Mouse (Mus musculus) colon, adult 2 months (tissue): ENCODE measurements around the gene Hsd11b2. TPM values are rescaled to one million over a fixed set of nuclear protein-coding genes. Genes with fewer than 3 reads are reported as not detected.

ENCODE experiments used
- polyA plus RNA-seq: library from polyadenylated mRNA; depleted of rRNA; stranded (reverse); fragments of >200 nt; gene quantifications from 2 replicates; pipeline ENCODE4 v1.2.3, GENCODE M21; 2012; rRNA removed

Gene Hsd11b2
- polyA plus RNA-seq, result 624 and 727 TPM in 2 replicates

GRCm38 (mm10) chr8:105518436-105519313 lies at the start of gene Hsd11b2:
Gene Hsd11b2, plus strand, starts transcription at chr8:105518755.

GRCm38 (mm10) chr8:105471314-105472015 lies 47.1 kb upstream of the Hsd11b2 start, which contains the start of gene Tppp3:
Gene Tppp3, minus strand, starts transcription at chr8:105471526.

GRCm38 (mm10) chr8:105496439-105497180 lies 21.9 kb upstream of the Hsd11b2 start, which contains the start of gene Zdhhc1:
Gene Zdhhc1, minus strand, starts transcription at chr8:105496902.

GRCm38 (mm10) chr8:105565952-105566702 lies 47.6 kb downstream of the Hsd11b2 start, which contains the start of gene Atp6v0d1:
Gene Atp6v0d1, minus strand, starts transcription at chr8:105566047.

Other genes starting within 250 kb of the Hsd11b2 start
- 2.5 and 2.8 TPM in 2 replicates for gene Hsf4, start 249.0 kb upstream of the Hsd11b2 start, polyA plus RNA-seq
- 3.5 and 4.6 TPM in 2 replicates for gene Nol3, start 242.6 kb upstream of the Hsd11b2 start, polyA plus RNA-seq
- gene 4931428F04Rik, start 228.9 kb upstream of the Hsd11b2 start, polyA plus RNA-seq, result 4.0 TPM in 2 replicates
- 2.5 and 4.1 TPM in 2 replicates for gene Exoc3l, start 222.7 kb upstream of the Hsd11b2 start, polyA plus RNA-seq
- 125 and 134 TPM in 2 replicates for gene E2f4, start 221.1 kb upstream of the Hsd11b2 start, polyA plus RNA-seq
- gene Elmo3, start 213.2 kb upstream of the Hsd11b2 start, polyA plus RNA-seq, result 87.8 and 103 TPM in 2 replicates
- 7.6 and 9.6 TPM in 2 replicates for gene Lrrc29, start 192.5 kb upstream of the Hsd11b2 start, polyA plus RNA-seq
- gene Tmem208, start 192.4 kb upstream of the Hsd11b2 start, polyA plus RNA-seq, result 89.6 and 121 TPM in 2 replicates
- 40.7 and 41.1 TPM in 2 replicates for gene Fhod1, start 170.8 kb upstream of the Hsd11b2 start, polyA plus RNA-seq
- gene Slc9a5, start 169.9 kb upstream of the Hsd11b2 start, polyA plus RNA-seq, result 9.1 and 11.1 TPM in 2 replicates
- 0.37 and 0.56 TPM in 2 replicates for gene Plekhg4, start 145.5 kb upstream of the Hsd11b2 start, polyA plus RNA-seq
- gene Kctd19, start 105.3 kb upstream of the Hsd11b2 start, polyA plus RNA-seq, result 0.05 TPM in 1 of 2 replicates, not detected in the other
- gene Lrrc36, start 105.2 kb upstream of the Hsd11b2 start, polyA plus RNA-seq, result 0.16 and 0.56 TPM in 2 replicates
- 319 and 403 TPM in 2 replicates for gene Tppp3, start 47.2 kb upstream of the Hsd11b2 start, polyA plus RNA-seq
- 52.7 and 54.0 TPM in 2 replicates for gene Zdhhc1, start 21.9 kb upstream of the Hsd11b2 start, polyA plus RNA-seq
- gene Atp6v0d1, start 47.3 kb downstream of the Hsd11b2 start, polyA plus RNA-seq, result 104 and 120 TPM in 2 replicates
- 20.5 and 26.5 TPM in 2 replicates for gene Ripor1, start 86.5 kb downstream of the Hsd11b2 start, polyA plus RNA-seq
- gene Ctcf, start 117.8 kb downstream of the Hsd11b2 start, polyA plus RNA-seq, result 13.5 and 15.1 TPM in 2 replicates
- 0.27 and 0.73 TPM in 2 replicates for gene Agrp, start 118.6 kb downstream of the Hsd11b2 start, polyA plus RNA-seq
- 2.5 and 3.2 TPM in 2 replicates for gene Carmil2, start 167.5 kb downstream of the Hsd11b2 start, polyA plus RNA-seq
- 30.4 and 30.8 TPM in 2 replicates for gene Acd, start 182.3 kb downstream of the Hsd11b2 start, polyA plus RNA-seq
- gene Pard6a, start 182.4 kb downstream of the Hsd11b2 start, polyA plus RNA-seq, result 14.3 and 15.3 TPM in 2 replicates
- not detected in 2 replicates for gene 4933405L10Rik, start 188.9 kb downstream of the Hsd11b2 start, polyA plus RNA-seq
- 8.4 and 8.6 TPM in 2 replicates for gene Enkd1, start 189.5 kb downstream of the Hsd11b2 start, polyA plus RNA-seq
- 10.6 and 11.4 TPM in 2 replicates for gene Gfod2, start 239.9 kb downstream of the Hsd11b2 start, polyA plus RNA-seq